Mouse (Mus musculus) NIH3T3 (cell line): ENCODE measurements at regions not wholly inside any gene's neighbourhood (a gene's known extent, or its start where the extent isn't known, plus 50 kb on each side); places are given as distances from the start of the nearest gene placed in this dataset.

ENCODE experiments used
- DNase-seq: peaks from one replicate; pipeline ENCODE4 v3.0.0-alpha.2; 2012; ENCODE audit warnings: low read depth

DNA sequence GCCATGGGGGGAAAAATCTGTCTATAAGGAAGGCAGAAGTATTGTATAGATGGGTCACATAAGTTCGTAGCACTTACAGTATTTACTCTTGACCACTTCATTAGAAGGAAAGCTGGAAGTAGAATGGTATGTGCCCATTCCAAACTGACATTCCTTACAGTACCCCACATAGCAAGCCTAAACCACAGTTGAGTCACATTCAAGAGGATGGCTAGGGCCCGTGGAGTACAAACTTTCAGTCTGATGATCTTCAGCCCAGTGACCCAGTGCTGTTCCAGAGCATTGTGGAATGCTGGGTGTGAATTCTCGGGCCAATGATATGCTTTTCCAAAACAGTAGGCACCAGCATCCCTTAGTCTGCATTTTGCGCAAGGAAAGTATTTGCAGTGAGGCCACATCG lies 124.2 kb upstream of the Tent5a start:
- no peak for DNase-seq

DNA sequence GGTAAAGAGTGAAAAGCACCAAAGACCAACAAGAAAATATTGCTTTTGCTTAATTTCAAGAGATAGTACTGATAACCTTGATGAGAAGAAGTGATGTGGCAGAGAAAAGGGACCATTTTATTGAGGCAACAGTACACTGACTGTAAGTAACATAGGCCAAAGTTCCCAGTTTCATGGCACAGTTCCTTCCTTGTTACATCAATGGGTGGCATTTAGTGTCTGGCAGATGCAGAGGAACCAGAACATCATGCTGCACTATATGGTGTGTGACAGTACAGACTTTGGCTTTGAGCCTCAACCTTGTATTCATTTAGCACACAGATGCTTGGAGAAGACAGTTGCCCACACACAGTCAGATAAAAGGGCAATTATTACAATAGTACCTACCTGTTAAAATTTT lies 123.7 kb upstream of the Tent5a start:
- no peak for DNase-seq

DNA sequence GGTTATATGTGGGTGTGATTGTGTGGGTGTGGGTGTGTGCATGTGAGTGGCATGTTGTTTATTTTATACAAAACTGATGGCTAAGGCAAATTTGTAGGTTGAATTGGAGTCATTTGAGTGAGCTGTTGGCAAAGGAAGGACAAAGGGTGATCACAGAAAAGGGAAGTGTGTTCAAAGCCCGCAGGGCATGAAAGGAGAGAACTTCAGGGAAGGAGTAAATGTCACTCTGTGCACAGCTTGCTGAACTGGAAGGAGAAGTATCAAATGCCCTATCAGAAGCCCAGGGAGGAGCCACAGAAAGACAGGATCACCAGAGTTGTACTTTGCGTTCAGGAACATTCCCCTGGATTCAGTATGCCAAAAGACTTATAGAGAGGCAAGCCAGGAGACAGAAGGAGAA lies 122.3 kb upstream of the Tent5a start:
- DNase-seq: no peak

DNA sequence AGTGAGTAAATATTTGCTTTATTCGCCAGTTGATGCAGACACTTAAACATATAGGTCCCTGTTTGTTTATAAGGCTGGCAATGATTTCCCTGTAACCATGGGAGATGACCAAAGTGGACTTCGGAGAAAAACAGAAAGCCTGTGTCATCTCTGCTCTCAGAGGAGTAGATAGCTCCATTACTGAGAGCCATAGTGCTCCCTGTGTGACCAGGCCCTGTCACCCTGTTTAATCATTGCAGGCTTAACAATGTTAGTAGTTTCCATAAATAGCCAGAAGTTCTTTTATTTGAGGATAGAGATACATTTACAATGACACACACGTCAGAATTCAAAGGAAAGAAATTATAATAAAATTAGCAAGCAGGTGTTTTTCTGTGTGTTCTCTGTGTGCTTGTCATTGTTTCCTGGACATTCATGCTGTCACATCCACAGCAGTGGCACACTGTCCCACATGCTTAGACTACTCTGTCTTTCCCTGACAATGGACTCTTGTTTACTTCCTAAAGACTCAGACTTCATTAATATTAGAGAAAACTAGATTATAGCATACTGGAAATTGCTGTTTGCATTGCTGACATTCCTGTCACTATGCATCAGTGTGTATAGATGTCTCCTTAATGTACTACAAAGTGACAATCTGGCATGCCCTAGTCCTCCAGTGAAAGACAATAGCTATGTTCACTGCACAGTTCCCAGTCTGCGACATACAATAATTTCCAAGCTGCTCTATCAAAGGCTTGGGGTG lies 115.8 kb upstream of the Tent5a start:
- no peak for DNase-seq

DNA sequence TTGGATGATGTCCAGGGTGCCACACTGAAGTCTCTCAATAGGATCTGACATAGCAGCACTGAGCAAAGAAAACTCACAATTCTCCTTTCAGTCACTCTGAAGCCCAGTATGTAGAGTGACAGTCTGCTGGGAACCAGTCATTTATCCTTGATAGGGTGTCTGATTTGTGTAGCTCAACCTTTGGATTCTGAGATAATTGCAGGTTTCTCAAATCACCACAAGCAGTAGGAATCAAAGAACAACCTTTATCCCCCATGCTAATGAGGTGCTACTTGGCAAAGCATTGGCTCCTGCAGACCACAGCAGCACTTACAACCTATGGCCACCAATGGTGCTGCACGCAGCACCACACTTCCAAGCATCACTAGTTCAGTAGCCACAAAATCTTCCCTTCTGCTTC lies 112.5 kb upstream of the Tent5a start:
- DNase-seq: no peak

DNA sequence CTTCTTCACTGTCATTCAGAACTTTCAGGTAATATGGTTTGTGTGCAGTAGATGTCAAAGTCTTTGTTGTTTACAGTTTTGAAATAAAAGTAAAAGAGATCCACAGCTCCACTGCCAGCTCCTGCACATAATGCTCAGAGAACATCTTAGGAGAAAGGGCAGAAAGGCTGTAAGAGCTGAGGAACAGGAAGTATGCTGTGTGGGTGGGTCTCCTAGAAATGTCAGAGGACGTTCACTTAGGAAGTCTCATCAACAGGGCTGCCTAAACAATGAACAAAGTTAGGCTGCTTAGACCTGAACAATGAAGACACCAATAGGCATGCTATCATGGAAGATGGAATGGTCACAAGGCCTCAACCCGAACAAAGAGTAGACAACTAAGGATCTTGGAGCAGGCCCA lies 105.1 kb upstream of the Tent5a start:
- DNase-seq: no peak

DNA sequence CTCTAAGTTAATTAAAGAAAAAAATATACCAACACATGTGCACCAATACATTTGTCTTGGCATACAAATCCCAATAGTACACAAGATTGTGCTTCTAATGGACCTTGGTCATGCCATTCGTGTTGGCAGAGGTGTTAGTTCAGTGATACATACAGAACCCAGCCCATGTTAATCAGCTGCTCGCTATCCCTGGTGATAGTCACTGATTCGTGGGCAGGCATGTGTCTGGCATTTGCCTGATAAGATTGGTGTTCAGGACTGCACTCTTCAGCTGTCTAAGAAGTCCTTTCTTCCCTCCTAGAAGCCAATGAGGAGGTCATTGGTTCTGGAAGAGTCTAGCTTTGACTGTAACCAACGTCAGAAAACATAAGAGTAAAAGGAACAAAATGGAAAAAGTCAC lies 99.7 kb upstream of the Tent5a start:
- no peak for DNase-seq

DNA sequence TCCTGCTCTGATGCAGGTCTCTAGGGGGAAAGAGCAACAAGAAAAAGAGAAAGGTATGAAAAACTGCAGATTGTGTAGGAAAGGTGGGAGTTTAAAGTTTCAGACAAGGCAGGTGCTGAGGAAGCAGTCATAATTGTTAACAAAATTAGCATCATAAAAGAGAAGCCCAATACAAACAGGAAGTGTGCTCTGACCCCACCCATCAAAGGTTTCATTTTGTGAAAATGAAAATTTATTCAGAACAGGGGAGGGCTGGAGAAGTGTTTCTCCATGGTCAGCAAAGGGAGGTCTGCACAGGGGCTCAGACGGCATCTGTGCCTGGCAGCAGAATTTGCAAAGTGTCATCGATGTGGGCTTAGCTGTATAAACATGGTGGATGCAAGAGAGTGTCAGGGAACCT lies 96.8 kb upstream of the Tent5a start:
- DNase-seq: no peak

DNA sequence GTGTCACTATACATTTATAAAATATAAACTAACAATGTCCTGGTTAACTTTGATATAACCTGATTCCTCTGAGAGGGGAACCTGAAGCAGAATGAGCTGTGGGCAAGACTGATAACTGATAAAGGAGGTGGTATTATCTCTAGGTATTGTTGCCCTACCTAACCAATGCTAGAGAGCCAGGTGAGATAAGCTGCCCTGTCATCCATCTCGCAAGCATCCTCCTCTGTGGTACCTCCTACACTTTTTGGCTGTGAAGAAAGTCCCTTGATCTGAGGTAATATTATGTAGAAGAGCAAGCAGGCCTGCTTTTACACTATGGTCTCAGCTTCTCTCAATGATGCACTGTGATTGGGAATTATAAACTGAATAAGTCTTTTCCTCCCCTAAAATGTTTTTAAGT lies 87.2 kb upstream of the Tent5a start:
- DNase-seq: no peak

DNA sequence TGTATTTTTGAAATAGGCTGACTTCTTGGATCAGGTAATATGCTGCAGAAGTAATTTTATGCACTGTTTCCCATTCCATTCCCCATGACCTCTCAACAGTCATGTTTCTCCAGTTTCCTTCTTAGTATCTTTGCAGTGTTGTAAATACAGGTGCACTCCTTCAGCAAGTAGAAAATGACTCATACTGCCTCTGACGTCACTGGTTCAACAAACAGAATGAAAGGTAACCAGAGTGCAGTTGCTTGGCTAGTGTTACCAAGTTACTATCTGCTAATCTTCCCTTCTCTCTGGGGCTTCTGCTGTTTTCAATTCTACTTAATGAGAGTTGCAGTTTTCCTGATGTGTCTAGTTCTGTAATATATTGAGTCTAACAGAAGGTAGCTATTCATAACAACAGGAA lies 86.7 kb upstream of the Tent5a start:
- DNase-seq: no peak

DNA sequence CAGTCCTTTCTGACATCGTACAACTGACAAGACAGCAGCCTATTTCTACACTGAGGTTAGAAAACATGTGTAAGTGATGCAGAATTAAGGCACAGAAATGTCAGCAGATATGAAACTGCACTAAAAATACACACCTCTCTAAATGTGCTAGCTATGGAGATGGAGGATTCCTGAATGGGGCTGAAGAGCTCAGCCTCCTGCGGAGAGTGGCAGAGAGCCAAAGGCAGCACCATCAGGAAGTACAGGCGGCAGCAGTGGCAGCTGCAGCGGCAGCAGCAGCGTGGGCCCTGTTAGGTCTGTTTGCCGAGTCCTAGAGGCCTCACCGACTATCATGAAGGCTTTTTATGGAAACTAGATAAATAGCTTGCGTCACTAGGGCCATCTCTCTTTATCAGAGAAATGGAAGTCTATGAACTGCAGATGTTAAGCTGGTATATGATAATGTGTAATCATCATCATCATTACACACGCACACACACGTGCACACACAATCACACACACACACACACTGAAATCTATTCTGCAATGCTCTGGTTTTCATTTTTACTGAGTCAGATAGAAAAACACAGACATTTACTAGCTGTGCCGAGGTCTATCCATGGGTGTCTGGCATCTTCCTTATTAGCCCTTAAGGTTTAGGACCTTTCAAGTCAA lies 83.6 kb upstream of the Tent5a start:
- DNase-seq: peak; percentile 6

DNA sequence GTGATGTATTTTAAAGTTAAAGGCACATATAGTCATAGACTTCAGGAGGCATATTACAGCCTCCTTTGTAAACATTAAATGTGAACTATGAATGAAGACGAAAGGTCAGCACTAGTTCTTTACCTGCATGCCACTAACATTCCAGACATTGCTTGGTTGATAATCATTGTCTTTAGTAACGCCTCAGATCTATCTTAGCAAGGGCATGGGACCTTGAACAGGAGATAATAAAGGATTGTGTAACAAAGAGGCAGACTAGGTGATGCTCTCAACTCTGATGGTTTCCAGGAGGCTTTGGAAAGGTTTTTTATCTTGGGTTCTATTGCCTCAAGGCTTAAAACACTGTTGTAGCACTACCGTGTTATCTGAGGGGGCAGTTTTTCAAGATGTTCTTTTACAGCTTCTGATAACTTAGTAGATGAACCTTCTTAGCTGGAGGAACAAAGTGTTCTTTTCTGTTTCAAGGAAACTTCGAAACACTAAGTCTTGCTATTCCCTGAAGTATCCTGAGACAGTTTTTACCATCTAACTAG lies 82.9 kb upstream of the Tent5a start:
- DNase-seq: no peak

DNA sequence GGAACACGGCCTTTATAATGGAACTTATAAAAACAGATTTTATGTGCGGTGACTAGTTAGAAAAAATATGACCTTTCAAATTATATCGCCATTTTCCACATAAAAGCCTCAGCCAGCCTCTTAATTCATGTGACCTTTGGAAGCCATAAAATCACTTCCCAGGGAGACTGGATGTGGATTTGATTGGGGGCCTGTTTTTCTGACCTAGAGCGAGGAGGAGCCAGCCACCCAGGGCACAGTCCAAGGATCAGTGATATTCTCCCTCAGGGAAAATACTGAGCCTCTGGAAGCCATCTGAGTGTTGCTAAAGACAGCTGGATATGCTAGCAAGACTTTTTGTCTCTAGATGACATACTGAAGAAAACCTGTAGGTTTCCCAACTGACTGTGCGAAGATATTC lies 81.3 kb upstream of the Tent5a start:
- DNase-seq: no peak

DNA sequence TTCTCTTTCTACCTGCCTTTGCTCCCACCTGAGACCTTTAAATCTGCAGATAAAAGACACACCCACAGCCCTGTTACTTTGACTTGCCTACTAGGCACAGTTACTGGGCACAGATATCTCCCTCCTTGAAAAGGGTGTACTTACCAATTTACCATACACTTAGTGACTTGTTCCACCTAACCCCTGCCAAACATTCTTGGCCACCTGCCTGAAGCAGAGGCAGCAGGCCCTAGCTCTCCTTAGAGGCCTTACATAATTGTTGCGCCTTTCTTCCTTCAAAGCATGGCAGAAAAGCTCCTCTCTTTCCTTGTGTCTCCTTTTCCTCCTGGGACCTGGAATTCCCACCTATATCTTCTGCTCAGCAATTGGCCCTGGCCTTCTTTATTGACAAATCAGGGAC lies 80.4 kb upstream of the Tent5a start:
- no peak for DNase-seq

DNA sequence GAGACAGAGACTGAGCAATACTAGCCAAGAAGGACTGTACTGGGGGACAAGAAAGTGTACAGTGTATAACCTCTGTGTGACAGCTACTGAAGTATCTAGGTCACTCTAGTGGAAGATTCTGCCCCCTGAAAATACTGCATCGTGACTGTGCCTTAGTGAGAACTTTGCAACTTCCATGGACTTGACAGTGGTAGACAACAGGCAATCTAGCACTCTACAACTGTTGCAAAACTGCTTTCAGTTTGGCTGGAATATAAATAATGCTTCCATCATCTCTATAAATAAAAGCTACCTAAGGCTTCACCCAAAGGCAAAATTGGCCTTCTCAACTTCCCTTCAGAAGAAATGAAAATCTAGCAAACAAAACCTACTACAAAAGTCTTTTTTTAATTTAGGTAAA lies 74.6 kb upstream of the Tent5a start:
- no peak for DNase-seq

DNA sequence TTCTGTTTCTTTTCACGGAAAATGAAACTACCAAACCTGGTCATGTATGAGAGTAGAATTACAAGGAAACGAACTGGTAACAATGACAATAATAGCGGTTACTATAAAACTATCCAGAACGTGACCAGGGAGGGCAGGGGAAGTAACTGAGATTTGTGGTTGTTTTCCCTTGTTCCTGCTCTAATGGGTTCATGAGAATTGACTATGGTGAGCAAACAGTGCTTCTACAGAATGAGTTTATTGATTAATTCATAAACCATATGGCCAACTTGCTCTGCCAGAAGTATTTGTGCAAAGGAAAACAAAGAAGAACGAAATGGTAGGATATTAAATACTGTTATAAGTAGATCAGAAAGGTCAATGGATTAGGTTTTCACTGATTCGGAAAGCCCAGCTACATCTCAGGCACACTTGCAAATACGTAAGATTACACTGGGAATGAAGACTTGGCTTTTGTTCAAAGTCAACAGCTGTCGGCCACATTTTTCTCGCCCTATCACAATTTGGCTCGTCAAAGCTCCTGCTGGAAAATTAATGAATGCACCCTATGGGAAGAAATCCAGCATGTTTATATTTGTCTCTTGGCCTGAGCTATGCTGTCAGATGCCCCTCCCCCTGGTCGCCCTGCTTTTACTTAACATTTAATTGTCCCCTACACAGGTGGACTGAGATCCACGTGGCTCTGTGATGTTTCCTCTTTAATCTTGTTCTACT lies 73.6 kb upstream of the Tent5a start:
- no peak for DNase-seq

DNA sequence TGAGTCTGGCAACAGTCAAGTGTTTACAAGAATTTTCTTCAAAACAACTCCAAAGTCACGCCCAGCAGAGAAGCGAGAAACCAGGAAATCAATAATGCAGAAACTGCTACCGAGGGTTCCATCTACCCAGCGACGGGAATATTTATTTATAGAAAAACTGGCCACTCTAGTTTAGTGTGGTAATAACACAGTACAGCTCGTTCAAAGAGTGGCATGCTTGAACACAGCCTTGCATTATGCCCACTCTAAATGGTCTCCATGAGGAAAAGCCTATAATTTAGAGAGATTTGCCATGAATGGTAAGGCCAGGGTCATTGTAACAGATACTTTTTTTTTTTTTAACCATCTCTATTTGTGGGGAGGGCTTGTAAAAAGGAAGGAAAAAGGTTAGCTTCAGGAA lies 67.8 kb upstream of the Tent5a start:
- no peak for DNase-seq

DNA sequence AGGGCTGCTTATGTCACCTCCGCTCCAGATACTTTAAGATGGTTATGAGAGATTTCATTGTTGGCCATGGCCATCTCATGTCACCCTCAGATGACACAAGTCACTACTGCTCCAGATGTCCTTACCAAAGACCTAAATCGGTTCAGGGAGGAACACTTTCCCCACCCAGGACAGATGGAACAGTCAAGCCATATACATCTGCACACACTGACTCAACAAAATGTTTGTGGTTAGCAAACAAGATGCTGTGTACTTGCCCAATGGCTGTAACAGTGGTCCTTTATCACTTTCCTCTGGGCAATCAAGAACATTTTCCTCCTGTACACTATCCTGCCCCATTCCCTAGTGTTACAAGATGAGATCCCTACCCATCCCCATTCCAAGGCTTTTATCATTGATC lies 64.1 kb upstream of the Tent5a start:
- no peak for DNase-seq

DNA sequence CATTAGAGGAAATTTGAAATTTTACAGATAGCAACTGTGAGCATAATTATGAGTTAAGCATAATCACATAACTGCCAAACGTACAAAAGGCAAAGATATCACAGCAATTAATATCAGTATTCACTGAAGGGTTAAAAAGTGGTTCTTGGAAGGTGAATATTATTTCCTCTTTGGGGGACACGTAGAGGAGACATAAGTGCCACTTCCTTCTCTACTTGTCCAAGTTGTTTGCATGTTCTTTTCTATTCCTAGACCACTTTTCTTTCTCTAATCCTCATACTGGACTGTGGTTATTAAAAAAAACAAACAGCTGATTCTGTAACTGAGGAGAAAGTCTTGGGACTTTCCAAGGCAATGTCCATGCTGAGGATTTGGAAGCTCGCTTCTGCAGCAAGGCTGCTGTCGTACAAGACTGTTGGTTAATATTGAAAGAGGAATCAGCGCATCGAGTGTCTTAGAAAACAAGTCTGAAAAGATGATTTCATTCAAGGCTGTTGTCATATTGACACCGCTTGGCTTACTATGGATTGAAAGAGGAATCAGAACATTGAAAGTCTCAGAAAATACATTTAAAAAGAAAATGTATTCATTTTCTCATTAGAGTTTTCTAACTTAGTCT lies 61.7 kb upstream of the Tent5a start:
- DNase-seq: no peak

DNA sequence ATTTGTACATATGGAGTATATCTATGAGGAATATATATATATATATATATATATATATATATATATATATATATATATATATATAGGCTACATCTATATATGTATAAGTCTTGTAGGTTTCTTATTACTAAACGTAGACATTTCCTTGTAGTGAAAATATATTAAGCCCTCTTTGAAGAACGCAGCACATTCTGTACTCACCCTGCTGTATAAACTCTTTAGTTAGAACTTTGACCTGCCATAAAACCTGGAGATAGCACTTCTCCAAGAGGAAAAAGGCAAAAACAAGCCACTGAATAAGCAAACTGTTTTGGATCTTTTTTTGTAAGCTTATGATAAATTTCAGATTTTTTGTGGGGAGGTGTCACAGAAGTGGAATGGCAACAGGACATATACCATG lies 55.3 kb upstream of the Tent5a start:
- no peak for DNase-seq

DNA sequence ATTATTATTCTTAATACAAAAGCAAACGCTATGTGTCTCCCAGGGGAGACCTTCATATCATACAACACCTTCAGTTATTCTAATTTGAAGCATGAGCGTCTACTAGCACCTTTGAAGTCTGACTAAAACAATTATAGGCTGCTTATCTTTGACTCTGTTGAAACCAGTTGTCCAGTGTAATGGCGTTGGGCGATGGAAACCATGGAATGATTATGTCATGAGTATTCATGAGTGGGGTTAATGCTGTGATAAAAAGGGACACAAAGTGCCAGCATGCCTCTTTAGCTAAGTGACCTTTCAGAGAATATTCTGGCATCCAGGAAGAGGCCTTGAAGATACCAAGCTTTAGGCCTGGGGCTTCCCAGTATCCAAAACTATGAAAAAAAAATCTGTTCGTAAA lies 53.6 kb upstream of the Tent5a start:
- DNase-seq: no peak

DNA sequence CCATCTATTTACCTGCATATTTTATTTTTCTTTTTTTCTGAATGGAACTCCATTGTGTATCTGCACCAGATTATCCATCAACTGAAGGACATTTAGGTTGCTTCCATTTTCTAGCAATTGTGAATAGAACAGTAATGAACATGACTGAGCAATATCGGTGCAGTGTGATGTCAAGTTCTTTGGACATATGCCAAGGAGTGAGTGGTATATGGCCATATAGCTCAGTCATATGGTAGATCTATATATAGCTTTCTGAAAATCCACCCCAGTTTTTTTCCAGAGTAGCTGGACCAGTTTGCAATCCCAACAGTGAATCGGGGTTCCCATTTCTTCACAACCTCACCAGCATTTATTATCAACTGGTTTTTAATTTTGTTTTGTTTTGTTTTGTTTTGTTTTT lies 52.0 kb upstream of the Tent5a start:
- DNase-seq: peak; percentile 6
